Mouse (Mus musculus): ENCODE results near the gene Pxmp4. TPM values are rescaled to one million over a fixed set of nuclear protein-coding genes. Genes with fewer than 3 reads are reported as not detected.

The Pxmp4 gene
- total RNA-seq (2021) = 10 to 100 TPM; 12.6 to 14.9 TPM
- long read RNA-seq, experiment 1, transcript Pxmp4-202 (3 exons, 560 nt) = minor isoform, 5 of 26 reads
- long read RNA-seq, experiment 1, transcript Pxmp4-201 (4 exons, 2,789 nt) = major isoform, 18 of 26 reads
- long read RNA-seq, experiment 1, partial matches to known transcripts = 0 of 26 reads
- long read RNA-seq, experiment 1, other reads (novel, unspliced or antisense) = 3 of 26 reads
- long read RNA-seq, experiment 2, transcript Pxmp4-201 (4 exons, 2,789 nt) = major isoform, 20 of 24 reads
- long read RNA-seq, experiment 2, partial matches to known transcripts = 0 of 24 reads
- long read RNA-seq, experiment 2, other reads (novel, unspliced or antisense) = 1 of 24 reads

DNA sequence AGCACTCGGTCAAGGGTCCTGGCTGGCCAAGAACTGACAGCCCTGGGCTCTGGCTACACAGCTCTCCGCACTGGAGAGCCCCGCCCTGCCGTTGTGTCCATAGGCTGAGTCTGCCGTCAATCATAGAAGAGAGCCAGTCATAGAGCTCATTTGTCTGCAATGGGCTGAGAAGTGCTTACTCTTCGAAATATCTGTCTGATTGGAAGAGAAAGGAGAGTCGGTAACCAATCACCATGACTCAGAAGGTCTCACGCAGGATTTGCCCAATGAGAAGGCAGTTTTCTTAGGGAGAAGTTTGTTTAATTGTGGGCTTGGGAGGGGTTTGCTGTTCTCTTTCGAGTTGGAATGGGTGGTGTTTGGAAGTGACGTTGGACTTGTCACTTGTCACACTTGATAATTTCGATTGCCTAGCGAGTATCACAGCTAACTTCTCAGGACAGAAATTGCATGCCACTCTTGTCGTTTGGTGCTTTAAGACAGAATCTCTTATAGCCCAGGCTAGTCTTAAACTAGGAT, at the start of gene Pxmp4:
TSS of gene Pxmp4 (minus strand) at position 71 of the 516 bp plus-strand sequence.
- DNase-seq = peak; percentile 99

DNA sequence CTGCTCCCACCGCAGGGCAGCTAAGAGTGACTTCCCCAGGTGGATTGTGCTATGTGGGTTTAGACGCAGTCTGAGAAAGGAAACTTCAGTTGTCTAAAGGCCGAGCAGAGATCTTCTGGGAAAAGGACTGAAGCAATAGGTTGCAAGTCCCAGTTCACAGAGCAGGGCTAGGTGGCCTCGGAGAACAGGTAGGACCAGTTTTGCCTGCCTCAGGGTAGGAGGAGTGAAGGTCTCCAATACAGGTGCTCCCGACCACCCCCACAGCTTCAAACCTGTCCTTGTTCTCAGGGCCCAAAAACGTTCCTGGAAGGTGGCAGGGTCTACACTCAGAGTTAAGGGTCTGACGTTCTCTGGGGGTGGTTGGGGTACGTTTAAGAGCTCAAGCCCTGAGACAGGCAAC, 47.9 kb upstream of the Pxmp4 start, which contains the start of gene Chmp4b:
TSS of gene Chmp4b (plus strand) at position 343 of the 400 bp plus-strand sequence.
- DNase-seq = no peak

DNA sequence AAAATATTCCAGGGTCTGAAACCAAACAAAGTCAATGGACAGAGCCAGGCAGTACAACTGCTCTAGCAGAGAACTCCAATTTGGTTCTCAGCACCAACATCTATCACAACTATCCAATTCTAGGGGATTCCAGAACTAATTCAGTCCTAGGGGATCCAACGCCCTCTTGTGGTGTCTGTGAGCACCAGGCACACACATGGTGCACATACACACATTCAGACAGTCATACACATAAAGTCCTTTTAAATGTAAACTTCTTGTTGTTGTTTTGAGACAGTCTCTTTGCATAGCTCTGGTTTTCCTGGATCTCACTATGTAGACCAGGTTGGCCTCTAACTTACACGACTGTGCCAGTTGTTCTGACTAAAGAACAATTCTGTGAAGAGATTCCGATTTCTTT, 46.9 kb upstream of the Pxmp4 start:
- no peak for DNase-seq

DNA sequence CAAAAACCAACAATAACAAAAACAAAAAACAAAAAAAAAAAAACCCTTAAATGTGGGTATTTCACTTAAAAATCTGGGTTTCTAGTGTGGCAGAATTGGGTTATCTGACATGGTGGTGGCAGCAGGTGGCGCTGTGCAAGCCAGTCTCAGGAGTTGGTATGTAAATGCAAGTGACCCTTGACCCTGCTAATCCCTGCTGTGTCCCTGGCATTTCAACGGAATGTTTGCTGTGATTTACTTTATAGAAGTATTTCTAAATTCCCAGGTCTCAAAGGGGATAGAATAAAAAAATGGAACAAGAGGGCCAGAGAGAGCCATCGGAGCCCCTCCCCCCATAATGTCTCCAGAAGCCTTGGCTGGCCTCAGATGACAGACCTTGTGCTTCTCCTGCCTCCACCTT, 44.6 kb upstream of the Pxmp4 start:
- no peak for DNase-seq

DNA sequence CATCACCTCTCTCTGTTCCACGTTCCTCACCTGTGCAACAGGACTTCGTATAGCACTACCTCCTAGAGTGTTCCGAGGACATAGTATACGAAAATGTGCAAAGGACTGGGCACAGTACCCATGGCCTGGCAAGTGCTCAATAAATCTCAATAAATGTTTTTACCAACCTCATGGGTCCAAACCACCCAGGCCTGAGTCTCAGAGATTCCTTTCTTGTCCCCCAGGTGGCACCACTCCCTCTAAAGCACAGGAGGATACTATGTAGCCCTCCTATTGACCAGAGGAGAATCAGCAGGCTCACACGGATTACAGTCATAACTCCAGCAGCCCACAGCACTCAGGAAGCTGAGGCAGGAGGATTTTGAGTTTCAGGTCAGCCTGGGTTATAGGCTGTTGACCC, 43.1 kb upstream of the Pxmp4 start:
- no peak for DNase-seq

DNA sequence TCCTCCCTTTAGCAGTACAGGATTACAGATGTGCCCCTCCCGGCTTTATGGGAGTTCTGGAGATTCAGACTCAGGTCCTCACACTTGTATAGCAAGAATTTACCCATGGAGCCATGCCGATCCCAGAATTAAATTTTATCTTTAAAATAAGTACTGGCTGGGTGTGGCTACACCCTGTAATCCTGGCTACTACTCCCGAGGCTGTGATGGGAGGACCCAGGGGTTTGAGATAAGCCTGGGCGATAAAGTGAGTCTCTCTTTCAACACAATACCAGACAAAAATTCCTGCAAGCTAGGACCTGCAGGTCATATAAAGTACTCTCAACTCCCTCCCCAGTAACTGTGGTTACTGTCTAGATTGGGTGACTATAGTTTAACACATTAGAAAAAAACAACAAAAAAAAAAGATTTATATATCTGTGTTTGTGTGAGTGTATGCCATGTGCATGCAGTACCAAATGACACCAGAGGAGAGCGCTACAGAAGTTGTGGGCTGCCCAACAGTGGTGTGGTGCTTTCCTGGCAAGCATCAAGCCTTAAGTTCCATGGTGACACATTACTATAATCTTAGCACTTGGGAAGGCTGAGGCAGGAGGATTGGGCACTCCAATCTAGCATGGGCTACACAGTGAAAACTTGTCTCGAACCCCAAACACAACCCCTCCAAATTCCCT, 39.3 kb upstream of the Pxmp4 start:
- DNase-seq = no peak

DNA sequence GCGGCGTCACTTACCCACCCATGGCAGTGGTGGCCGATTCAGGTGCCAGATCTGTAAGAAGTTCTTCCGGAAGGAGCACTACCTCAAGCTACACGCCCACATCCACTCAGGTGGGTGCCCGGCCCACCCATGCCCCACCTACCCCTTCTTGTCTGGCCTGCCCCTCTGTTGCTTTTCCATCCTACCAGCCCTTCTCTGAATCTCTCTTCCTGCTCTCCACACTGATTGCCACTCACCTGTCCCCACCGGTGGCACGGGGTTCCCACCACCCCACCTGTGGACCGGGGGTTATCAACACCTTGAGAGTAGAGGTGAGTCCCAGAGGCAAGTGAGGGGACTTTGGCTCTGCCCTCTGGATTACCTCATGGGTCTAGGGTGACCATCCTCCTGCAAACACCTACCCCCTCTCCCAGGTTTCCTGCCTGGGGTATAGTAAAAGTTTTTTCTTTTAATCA, 38.5 kb upstream of the Pxmp4 start:
- no peak for DNase-seq

DNA sequence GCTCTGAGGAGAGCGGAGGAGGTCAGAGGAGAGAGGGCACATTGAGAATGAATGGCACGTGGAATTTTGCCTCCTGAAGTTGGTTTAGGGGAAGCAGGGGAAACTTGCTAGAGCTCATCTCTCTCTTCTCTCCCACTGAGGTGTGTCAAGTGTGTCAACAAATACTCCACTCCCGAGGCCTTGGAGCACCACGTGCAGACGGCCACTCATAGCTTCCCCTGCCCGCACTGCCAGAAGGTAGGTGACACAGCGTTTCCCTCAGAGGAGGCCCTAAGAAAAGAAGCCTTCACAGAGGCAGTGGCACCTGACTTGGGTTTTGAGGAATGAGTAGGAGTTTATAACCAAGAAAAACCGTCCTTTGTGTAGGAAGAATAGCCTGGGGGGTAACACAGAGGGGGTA, 37.7 kb upstream of the Pxmp4 start:
- no peak for DNase-seq

DNA sequence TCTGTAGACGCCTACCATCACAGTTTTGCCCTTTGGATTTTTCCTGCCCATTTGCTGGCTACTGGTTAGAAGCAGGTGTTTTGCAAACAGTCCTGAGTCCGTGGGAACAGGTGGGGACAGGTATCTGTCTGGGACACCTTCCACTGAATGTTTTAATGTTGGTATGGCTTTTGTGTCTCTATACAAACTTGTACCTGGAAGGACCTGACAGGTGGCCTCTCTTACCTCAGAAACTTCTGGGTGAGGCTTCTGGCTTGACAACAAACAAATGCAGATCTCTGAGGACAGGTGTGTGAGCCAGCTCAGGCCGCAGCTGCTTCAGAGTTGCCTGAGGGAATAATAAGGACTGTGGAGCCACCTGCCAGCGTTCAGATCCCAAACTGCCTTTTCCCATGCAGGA, 35.6 kb upstream of the Pxmp4 start:
- no peak for DNase-seq

DNA sequence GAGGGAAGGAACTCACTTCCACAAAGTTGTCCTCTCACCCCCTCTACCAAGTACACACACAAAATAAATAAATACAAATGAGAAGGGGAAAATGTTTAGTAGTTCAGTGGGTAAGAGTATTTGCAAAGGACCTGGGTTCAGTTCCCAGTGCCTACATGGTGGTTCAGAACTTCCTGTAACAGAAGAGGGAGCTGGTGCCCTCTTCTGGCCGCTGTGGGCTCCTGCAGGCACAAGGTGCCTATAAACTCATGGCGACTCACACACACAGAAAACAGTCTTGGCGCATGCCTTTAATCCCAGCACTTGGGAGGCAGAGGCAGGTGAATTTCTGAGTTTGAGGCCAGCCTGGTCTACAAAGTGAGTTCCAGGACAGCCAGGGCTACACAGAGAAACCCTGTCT, 35.0 kb upstream of the Pxmp4 start:
- DNase-seq = no peak

DNA sequence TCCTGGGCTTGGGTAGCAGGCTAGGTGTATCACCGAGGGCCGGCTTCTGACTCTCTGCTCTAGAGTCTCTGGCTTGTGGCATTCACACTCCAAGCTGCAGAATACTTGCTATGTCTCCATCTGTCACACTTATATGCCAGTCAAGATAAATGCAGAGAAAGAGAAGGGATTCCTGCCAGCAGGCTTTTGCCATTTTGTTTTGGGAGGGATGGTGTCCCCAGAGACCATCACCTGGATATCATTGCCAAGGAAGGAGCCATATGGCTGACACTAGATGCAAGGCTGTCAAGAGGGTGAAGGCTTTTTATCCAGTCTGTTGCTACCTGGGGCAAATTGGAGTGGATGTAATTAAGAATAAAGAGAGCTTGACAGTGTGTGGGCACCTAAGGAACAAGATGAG, 32.3 kb upstream of the Pxmp4 start:
- no peak for DNase-seq

DNA sequence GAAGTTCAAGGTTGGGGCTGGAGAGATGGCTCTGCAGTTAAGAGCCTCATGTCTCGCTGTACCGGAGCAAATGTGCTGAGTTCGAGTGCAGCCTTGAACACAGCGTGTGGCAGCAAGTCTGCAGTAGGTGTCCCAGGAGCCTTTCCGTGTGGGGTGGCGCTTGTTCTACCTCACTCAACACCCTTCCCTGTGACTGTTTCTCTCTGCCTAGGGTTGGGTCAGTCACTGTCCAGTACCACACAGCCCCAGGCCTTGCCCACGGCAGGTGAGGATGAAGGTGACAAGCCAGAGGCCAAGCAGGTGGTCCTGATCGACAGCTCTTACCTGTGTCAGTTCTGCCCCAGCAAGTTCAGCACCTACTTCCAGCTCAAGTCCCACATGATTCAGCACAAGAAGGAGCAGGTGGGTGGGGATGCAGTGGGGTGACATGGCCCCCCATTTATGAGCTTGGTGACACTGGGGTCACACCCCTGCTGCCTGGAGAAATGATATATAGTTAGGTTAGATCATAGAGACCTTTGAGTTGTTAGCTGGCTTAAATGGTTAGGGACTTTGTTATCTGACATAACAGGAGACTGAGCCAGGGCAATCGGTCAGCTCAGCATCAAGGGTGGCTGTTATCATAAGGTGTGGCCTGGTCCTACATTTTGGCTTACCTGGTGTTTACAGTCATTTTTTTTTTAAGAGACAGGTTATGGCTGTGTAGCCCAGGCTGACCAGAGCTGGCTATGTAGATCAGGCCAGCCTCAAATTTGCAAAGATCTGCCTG, 30.6 kb upstream of the Pxmp4 start:
- DNase-seq = no peak

DNA sequence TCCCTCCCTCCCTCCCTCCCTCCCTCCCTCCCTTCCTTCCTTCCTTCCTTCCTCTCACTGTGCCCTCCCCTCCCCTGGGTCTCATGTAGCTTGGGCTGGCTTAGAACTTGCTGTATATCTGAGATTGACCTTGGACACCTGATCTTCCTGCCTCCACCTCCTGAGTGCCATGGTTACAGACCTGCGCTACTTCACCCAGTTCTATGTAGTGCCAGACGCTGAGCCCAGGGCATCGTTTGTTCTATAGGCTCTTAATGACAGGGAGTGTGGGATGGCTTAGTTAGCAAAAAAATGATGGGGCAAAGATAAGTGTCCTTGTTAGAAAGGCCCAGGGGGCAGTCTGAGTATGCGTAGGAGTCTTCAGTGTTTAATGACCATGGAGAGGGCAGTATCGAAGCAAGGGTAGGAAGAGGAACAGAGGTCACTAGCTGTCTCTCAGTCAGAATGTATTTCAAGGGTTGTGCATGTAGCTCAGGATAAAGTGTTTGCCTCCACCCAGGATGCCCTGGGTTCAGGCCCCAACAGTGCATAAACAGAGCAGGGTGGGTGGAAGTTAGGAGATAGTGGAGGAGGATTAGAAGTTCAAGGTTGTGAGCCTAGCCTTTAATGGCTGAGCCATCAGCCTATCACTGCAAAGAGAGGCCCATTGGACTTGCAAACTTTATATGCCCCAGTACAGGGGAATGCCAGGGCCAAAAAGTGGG, 29.7 kb upstream of the Pxmp4 start:
- no peak for DNase-seq

DNA sequence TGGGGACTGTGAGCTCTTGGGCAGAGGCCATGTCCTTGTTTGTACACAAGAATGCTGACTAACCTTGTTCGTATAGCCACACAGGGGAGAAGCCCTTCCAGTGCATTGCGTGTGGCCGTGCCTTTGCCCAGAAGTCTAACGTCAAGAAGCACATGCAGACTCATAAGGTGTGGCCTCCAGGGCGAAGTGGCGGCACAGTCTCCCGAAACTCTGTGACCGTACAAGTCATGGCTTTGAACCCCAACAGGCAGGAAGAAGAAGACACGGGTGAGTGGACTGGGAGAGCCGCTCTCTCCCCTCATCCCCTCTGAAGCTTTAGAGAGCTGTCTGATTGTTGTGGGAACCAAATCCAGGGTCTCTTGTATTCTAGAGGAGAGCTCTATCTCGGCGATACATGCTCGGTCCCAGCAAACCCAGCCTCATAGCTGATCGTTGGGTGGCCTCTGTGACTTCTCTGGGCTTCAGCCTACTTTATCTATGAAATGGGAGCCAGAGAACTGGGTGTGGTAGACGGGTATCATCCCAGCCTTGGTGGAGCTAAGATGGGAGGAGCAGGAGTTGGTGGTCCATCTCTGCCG, 28.8 kb upstream of the Pxmp4 start:
- no peak for DNase-seq

DNA sequence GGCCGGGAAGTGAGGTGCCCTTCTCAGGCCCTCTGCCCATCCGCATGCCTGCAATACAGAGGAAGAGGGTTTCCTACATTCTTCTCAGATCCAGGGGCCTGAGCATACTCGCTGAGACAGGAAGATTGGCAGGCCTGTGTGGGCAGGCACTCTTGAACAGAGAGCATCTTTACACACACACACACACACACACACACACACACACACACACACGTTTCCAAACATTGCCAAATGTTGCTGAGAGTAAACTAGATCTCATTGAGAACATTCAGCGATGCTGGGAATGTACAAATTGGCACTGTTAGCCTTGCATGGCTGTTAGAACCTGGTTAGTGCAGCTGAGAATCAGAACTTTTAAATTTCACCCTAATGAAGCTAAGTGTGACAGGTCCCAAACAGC, 27.0 kb upstream of the Pxmp4 start:
- no peak for DNase-seq

DNA sequence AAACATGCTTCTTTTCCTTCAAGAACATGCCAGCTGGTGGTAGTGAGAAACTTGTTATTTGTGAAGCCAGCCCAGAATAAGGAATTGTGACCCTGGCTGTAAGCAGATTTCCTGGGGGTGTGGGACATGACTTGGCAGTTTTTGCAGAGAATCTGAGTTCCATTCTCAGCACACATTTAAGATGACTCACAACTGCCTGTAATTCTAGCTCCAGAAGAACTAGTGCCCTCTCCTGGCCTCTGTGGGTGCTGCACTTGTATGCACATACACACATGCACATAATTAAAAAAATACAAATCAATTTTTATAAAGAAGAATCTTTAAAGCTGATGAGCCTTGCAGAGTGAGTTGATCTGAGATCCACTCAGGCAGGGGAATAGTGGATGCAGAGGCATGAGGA, 20.6 kb upstream of the Pxmp4 start:
- no peak for DNase-seq

DNA sequence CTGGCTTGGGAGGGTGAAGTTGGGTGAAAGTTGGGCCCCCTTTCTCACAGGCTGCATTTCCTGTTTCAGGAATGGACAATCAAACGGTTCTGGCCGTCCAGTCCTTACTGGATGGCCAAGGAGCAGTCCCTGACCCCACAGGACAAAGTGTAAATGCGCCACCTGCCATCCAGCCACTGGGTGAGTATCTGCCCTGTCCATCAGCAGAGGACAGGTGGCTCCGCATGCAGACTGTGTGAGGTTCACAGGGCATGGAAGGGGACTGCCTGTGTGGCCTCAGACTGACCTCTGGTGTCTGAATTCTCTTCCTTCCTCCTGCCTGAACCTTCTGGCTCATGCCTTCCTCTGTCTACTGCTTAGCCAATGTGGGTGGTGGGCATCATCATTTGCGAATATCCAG, 18.2 kb upstream of the Pxmp4 start:
- no peak for DNase-seq

DNA sequence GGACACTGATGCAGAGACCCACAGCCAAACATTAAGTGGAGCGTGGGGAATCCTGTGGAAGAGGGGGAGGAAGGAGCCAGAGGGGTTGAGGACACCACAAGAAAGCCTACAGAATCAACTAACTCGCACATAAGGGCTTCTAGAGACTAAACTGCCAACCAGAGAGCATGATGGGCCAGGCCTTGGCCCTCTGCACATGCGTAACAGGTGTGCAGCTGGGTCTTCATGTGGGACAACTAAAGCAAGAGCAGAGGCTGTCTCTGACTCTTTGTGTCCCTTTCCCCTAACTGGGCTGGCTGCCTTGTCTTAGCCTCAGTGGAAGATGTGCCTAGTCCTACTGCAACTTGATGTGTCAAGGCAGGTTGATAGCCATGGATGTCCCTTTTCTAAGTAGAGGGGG, 13.6 kb upstream of the Pxmp4 start:
- no peak for DNase-seq

DNA sequence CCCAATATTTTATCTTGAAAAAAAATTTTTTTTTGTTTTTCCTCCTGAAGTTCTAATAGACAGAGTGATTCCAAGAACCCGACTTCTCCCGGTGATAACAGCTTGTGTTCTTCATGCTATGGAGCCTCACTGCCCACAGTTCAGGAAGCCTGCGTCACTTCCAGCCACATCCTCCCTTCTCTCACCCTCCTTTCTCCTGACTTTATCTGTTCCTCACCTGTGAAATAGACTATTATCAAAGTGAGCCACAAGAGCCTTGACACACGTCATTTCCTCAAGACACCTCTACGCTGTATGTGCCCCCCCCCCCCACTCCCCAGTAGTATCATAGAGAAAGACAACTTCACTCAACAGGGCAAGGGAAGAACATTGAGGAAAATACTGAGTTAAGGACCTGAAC, 12.2 kb upstream of the Pxmp4 start:
- DNase-seq = no peak

DNA sequence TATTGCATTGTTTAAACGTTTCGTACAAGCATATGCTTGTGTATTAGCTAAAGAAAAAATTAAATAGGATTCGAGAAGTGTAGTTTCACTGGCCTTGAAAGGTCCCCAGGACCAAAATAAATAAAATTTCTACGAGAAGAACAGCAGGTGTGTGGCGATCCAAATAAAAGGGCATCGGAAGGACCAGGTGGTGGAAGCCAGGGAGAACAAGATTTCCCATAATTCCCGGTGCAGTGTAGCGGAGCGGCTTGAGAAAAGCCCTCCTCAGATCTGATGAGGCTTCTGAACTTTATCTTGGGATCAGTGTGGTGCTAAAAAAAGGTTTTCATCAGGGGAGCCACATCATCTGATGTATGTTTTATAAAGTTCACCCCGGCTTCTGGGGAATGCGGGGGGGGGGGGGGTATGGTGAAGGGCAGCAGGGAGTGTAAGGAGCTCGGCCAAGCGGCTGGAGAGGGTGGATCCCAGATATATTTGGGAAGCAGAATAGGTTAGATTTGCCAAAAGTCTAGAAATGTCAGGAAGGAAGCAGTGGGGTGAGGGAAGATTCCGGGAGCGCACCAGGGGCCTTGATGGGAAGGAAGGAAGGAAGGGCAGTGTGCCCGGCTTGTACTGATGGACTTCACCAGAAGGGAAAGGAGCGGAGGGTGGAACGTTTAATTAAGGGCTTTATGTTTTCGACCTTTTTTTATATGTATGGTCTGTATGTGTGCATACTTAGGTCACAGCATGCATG, 11.5 kb upstream of the Pxmp4 start:
- no peak for DNase-seq
